Mouse (Mus musculus) brain, embryonic 14.5 days (tissue): ENCODE data around the gene Map2k6.

Experiments
- CTCF ChIP-seq: fragments of 200-500 bp; IDR thresholded peaks from 2 replicates; pipeline ENCODE4 v1.5.1; 2012; ENCODE audit warnings: inconsistent platforms, mild to moderate bottlenecking, moderate library complexity, borderline replicate concordance; ENCODE audit not compliant: insufficient read depth, insufficient read length; ENCODE audit errors: extremely low read depth
- POLR2A ChIP-seq: fragments of 200-500 bp; IDR thresholded peaks from 2 replicates; pipeline ENCODE4 v1.6.1; 2012; ENCODE audit warnings: mild to moderate bottlenecking, inconsistent platforms, borderline replicate concordance; ENCODE audit not compliant: poor library complexity, insufficient read depth, insufficient read length, severe bottlenecking; ENCODE audit errors: extremely low read depth

- TF ChIP-seq CTCF = no peak
- no peak for TF ChIP-seq POLR2A
Measured at GRCm38 (mm10) chr11:110405607-110406006, 6.7 kb downstream of the Map2k6 start.
